Mouse (Mus musculus) bone marrow macrophage, adult 2 months (primary cell): ENCODE results near the gene Ptpn12. TPM values are rescaled to one million over a fixed set of nuclear protein-coding genes. Genes with fewer than 3 reads are reported as not detected.

ENCODE experiments used
- H3K27ac ChIP-seq: 2 replicates; pipeline ENCODE4 v1.5.1; 2012; ENCODE audit warnings: low read depth, low read length; ENCODE audit not compliant: insufficient read depth
- H3K4me1 ChIP-seq: 2 replicates; pipeline ENCODE4 v1.6.1; 2012; ENCODE audit warnings: low read length; ENCODE audit not compliant: control insufficient read depth, insufficient read depth
- H3K4me3 ChIP-seq: 2 replicates; pipeline ENCODE4 v1.5.1; 2012; ENCODE audit warnings: mild to moderate bottlenecking, low read length, moderate library complexity; ENCODE audit not compliant: insufficient read depth
- CTCF ChIP-seq: IDR thresholded peaks from 2 replicates; pipeline ENCODE4 v1.5.1; 2012; ENCODE audit warnings: low read depth, mild to moderate bottlenecking, low read length, moderate library complexity
- POLR2A ChIP-seq: IDR thresholded peaks from 2 replicates; pipeline ENCODE4 v1.6.1; 2012; ENCODE audit warnings: mild to moderate bottlenecking, low read depth, low read length, borderline replicate concordance
- polyA plus RNA-seq: library from polyadenylated mRNA; stranded (reverse); fragments of >200 nt; gene quantifications from 2 replicates; pipeline ENCODE4 v1.2.4, GENCODE M21; 2012; ENCODE audit not compliant: missing spikeins, insufficient read depth, insufficient read length

Gene Ptpn12
- polyA plus RNA-seq, 1 experiment: 86.0 TPM

GRCm38 (mm10) chr5:20955114-20955835, 100.4 kb downstream of the Ptpn12 start:
- H3K4me1 ChIP-seq: peaks cover 16% of the 10 kb centered on the region
- TF ChIP-seq CTCF (no peak), POLR2A (no peak)
- peak overlapping the region; percentile 5 for H3K27ac ChIP-seq
- peak overlapping the region; percentile 16 for H3K4me3 ChIP-seq

- Histone ChIP-seq H3K4me1 (peaks cover 25% of the 10 kb centered on the region), H3K27ac (peak overlapping the region; percentile 84), H3K4me3 (peak overlapping the region; percentile 92)
- TF ChIP-seq POLR2A: no peak
- no peak for TF ChIP-seq CTCF
Observed at GRCm38 (mm10) chr5:20952337-20952925, 103.3 kb downstream of the Ptpn12 start.

GRCm38 (mm10) chr5:20951666-20952281, 103.9 kb downstream of the Ptpn12 start:
- TF ChIP-seq CTCF: no peak
- peak; percentile 94; the same call in 1 of the 2 replicates for TF ChIP-seq POLR2A
- H3K27ac ChIP-seq: peak overlapping the region; percentile 91
- H3K4me1 ChIP-seq: peaks cover 31% of the 10 kb centered on the region
- H3K4me3 ChIP-seq: peak overlapping the region; percentile 99

- Histone ChIP-seq H3K4me1 (peaks cover 34% of the 10 kb centered on the region), H3K27ac (peak overlapping the region; percentile 91), H3K4me3 (peak overlapping the region; percentile 99)
- TF ChIP-seq POLR2A (no peak), CTCF (no peak)
Observed at GRCm38 (mm10) chr5:20950855-20951650, 104.7 kb downstream of the Ptpn12 start.

GRCm38 (mm10) chr5:20950516-20950854, 105.2 kb downstream of the Ptpn12 start:
- H3K27ac ChIP-seq: peak overlapping the region; percentile 91
- TF ChIP-seq CTCF (no peak), POLR2A (no peak)
- H3K4me3 ChIP-seq: peak overlapping the region; percentile 99
- peaks cover 34% of the 10 kb centered on the region for H3K4me1 ChIP-seq

GRCm38 (mm10) chr5:20950093-20950492, 105.6 kb downstream of the Ptpn12 start:
- Histone ChIP-seq H3K4me1 (peaks cover 32% of the 10 kb centered on the region), H3K4me3 (peak overlapping the region; percentile 38), H3K27ac (no peak overlapping the region)
- TF ChIP-seq POLR2A: no peak
- TF ChIP-seq CTCF: no peak

GRCm38 (mm10) chr5:20946906-20947305, 108.8 kb downstream of the Ptpn12 start:
- no peak for TF ChIP-seq POLR2A
- no peak for TF ChIP-seq CTCF
- Histone ChIP-seq H3K4me3 (no peak overlapping the region), H3K4me1 (peaks cover 34% of the 10 kb centered on the region), H3K27ac (no peak overlapping the region)

GRCm38 (mm10) chr5:20944961-20945748, 110.6 kb downstream of the Ptpn12 start:
- Histone ChIP-seq H3K4me3 (peak overlapping the region; percentile 60), H3K4me1 (peaks cover 47% of the 10 kb centered on the region), H3K27ac (peak overlapping the region; percentile 80)
- TF ChIP-seq CTCF (no peak), POLR2A (no peak)

GRCm38 (mm10) chr5:20943791-20944190, 111.9 kb downstream of the Ptpn12 start:
- Histone ChIP-seq H3K4me1 (peaks cover 59% of the 10 kb centered on the region), H3K27ac (peak overlapping the region; percentile 72), H3K4me3 (peak overlapping the region; percentile 46)
